Mouse (Mus musculus): ENCODE data around the gene Med29.

DNA sequence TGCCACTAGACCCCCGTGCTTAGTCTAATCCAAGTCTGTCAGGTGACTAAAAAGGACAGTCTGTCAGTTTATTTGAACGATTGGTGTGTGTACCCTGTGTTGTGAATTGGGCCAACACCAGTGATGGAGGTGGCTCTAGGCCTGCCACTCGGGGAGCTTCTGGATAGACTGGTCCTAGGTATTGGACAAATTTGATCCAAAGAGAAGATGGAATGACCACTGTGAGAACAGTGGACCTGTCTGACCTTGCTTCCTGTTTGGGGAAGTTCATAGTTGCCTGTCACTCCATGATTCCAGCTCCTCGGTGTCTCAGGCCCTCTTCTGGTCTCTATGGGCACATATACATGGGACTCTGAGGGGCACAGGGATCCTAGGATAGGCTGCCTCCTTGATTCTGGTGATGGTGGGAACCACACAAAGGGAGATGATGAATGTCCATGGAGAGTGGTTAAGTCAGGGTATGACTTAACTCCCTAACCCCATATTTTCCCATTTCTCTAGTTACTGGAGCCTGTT, 40.8 kb downstream of the Med29 start:
- TF ChIP-seq CTCF (IDR thresholded peaks at IDR 0.05; ENCODE audit: control insufficient read depth, insufficient read depth, insufficient read length), result no peak
- TF ChIP-seq MYOD1 (IDR thresholded peaks at IDR 0.05; ENCODE audit: control insufficient read depth, insufficient read length, low read depth), result no peak
- TF ChIP-seq MAX (IDR thresholded peaks at IDR 0.05), result no peak
- TF ChIP-seq MYOG (IDR thresholded peaks at IDR 0.05; ENCODE audit: control insufficient read depth, extremely low read depth, insufficient read length), result no peak
- TF ChIP-seq USF1 (IDR thresholded peaks at IDR 0.05; ENCODE audit: low read depth), result no peak

Data from C2C12 (cell line).